Mouse (Mus musculus): ENCODE data around the gene Nme7.
A peak's percentile ranks its signal among the peaks of the same experiment; 100 is the strongest.

Gene Nme7

DNA sequence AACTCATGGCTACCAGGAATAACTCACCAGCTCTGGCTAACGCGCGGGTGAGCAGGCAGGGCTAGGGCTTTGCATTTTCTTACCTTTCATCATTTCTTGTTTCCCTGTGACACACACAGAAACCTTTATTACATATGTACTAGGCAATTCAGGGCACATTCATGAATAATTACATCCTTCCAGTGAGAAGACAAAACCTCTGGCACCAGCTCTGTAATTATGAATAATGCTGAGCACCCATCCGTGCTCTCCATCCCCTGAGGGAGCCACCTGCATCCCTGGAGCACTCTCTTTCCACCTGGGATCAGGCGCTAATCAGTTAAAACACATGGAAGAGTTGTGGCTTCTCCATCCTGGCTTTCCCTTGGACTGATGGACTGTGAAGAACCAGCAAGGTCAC is at the start of gene Nme7:
TSS of gene Nme7 (plus strand) at position 301 of the 400 bp plus-strand sequence.
- DNase-seq, result no peak

DNA sequence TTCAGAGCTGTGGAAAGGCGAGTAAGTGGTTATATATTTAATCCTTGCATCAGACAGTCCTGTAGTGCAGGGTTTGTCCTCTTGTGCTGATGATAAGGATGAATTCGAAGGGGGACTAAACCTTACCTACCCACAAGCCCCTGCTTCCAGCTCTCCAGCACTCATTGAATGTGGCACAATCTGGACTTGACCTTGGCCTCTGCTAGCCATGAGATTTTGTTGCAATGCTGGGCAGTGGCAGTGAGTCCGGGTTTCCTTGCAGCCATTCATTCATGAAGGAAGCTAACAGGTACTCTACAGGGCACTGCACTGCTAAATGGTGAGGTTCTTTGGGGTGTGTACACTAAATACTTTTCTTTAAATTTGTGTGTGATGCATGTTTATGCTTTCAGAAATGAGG is 49.1 kb upstream of the Nme7 start:
- DNase-seq, result no peak

GRCm38 (mm10) chr1:164260171-164261028 is 43.5 kb upstream of the Nme7 start:
- no peak for DNase-seq

DNA sequence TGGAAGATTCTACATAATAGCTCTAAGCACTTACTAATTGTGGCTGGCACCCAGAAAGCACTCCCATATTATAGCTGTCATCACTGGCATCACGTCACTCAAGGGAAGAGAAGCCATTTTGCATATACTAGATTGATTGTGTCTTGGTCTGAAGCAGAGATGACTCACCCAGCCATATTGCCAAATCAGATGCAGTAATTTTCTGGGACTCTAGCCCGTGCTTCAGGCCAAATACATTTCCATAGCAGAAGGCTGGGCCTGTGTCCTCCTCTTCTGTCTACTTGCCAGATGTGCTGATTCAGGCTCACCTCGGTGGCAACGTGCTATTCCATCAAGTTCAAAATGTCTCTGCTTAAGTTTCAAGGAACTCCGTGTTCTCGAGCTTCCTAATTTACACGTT is 42.4 kb upstream of the Nme7 start:
- DNase-seq, result no peak

DNA sequence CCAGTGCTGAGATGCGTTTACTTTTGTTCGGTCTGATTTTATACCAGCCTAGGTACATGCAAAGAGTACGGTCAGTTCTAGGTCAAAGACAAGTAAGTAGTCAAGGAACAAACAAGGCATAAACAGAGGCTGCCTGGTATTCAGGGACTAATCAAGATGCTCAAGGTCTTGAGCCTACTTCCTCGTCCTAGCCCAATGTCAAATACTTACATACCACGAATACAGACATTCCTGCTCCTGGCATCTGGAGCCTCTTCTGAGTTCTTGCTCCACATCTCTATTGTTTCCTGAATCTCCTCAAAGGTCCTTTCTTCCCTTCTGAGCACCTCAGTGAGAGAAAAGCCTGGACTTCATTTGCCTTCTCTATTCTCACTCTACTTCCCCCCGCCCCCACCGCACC is 33.0 kb upstream of the Nme7 start:
- no peak for DNase-seq

- DNase-seq, result no peak
Measured at GRCm38 (mm10) chr1:164273659-164274058, 30.3 kb upstream of the Nme7 start.

DNA sequence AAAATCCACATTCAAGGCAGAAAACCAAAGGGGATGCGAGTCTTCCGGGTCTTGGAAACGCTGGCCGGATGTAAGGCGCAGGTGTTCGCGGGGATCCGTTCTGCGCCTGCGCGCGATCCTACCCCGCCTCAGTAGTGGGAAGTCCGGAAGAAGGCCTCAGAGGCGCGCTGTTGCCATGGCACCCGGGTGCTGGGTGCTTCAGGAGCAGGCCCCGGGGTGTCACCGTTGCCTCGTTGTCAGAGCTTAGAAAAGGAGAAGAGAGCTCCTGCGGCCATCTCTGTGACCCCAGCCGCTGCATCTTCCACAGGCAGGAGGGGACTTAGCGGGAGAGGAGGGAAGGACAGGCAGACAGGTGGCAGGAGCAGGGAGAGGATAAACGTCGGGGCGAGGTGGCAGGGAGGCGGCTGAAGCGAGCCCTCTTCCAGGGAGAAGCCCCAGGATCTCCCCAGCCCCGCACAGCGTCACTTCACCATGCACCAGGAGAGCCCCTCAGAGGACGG is 28.4 kb upstream of the Nme7 start, which contains the start of gene Ccdc181:
TSS of gene Ccdc181 (plus strand) at position 131 of the 500 bp plus-strand sequence.
- DNase-seq, result peak; percentile 93 to 96

GRCm38 (mm10) chr1:164276552-164276951 is 27.4 kb upstream of the Nme7 start:
- no peak for DNase-seq

DNA sequence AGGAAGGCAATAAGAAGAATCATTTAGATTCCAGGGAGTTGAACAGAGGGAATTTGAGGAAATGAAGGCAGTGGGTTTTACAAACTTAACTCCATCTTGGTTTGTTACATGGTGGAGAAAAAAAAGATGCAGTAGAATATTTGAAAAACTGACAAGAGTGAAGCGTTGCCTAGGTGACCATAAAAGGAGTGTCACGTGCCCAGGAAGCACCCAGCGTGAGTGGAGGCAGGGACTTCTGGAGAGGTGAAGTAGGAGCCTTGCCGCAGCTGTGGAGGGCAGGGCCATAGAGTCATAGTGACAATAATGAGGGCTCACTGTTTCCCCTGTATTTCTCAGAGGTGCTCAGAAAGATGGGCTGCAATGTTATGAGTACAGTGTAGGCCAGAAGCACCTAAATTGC is 24.6 kb upstream of the Nme7 start:
- no peak for DNase-seq

DNA sequence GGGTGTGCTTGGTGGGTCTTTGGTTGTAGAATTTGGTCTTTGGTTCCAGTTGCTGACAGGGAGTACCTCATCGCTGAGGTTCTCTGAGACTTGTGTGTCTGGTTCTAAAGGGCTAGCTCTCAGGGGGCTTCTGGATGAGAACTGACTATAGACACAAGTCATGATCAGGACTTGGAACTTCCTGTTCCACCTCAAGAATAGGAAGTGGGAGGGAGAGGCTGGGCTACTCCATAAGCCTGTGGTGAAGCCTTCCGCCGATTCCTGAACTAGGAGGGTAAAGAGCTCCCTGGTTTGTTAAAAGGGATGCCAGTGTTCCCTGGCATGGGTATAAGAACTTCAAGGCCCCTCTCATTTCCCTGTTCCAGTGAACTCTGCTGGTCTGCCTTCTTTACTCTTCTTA is 19.9 kb upstream of the Nme7 start:
- DNase-seq, result no peak

DNA sequence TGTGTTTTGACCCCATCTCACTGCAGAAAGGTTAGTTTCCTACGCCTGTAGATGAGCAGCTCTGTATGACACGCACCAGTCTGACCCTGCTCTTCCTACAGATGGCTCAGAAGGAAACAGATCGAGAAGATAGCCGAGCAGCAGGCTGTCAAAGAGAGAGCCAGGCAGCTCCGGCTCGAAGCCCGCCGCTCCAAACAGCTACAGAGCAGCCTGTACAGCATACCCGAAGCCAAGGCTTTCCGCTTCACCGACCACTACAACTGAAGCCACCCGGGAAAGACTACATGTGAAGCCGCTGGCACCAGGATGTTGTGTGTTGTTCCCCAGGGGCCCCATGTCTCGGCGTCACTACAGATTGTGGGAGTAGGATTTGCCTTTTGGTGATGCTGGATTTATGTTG is 16.5 kb upstream of the Nme7 start:
- peak; percentile 69 to 71 for DNase-seq

GRCm38 (mm10) chr1:164292040-164292439 is 11.9 kb upstream of the Nme7 start:
- no peak for DNase-seq

DNA sequence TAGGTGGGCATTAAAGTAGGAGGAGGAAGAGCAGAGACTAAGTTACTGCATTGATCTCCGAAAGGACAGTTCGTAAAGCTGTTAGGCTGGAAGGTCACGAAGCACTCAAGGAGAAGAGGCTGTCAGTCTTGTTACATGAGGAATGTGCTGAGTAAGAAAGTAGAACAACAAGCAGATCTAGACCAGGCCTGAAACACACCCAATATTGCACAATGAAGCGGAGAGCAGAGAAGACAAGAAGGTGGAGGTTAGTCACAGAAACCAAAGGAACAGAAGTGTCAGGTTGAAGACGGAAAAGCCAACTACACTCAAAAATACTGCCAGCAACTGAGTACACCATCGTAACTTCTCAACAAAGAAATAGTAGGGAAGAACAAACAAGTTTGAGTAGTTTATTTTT is 9.8 kb upstream of the Nme7 start:
- DNase-seq, result no peak

- DNase-seq, result no peak
Measured at GRCm38 (mm10) chr1:164296473-164296872, 7.4 kb upstream of the Nme7 start.

- DNase-seq, result no peak
Measured at GRCm38 (mm10) chr1:164301949-164302348, 2.0 kb upstream of the Nme7 start.

DNA sequence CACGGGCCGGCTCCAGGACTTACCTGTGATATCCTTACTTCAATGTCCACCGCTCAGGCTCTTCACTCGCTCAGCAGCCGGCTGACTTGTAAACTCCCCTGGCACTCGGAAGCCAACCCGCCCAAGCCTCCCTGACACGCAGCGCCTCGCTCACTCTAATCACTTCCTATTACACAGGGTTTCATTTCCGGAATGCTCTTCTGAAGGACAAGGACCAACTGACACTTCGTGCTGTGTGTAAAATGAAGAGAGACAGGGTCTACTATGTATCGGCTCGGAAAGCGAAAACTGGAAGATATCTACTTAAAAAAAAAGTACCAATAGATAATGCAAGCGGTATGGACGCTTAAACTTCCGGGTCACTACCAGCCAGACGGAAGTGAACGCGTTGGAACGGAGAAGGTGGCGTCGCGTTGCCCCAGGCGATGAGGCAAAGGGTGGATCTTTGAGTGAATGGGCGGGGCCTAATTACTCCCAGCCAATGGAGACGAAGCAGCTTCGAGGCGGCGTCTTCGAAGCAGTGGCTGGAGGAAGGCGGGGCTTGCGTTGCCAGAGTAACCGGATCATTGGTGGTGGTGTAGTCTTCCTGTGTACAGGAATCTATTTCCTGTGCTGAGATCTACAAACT is 3.3 kb downstream of the Nme7 start, which contains the start of gene Blzf1:
TSS of gene Blzf1 (minus strand) at position 366 of the 628 bp plus-strand sequence.
- peak; percentile 95 to 96 for DNase-seq

DNA sequence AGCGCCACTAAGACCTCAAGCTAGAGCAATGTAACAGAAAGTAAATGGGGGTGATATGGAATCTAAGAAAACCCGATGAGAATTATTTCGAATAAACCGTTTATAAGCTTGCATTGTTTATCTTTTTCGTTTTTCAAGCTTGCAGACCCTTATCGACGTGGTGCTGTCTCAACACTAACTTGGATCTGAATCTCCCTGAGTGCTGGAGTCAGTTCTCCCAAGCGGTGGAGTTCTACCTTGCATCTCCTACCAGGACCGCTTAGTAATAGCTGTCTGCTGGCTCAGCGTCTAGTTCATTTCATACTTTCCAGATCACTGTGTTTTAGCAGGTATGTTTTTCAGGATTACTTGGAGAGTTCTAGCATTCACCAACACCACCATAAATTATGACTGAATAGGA is 4.0 kb downstream of the Nme7 start:
- no peak for DNase-seq

GRCm38 (mm10) chr1:164314085-164314484 is 10.2 kb downstream of the Nme7 start:
- no peak for DNase-seq

GRCm38 (mm10) chr1:164315266-164315665 is 11.3 kb downstream of the Nme7 start:
- peak; percentile 33 to 46 for DNase-seq

- DNase-seq, result peak; percentile 77 to 87
Measured at GRCm38 (mm10) chr1:164316697-164317096, 12.8 kb downstream of the Nme7 start.

- no peak for DNase-seq
Measured at GRCm38 (mm10) chr1:164317261-164317660, 13.3 kb downstream of the Nme7 start.

GRCm38 (mm10) chr1:164318474-164318873 is 14.6 kb downstream of the Nme7 start:
- DNase-seq, result no peak

DNA sequence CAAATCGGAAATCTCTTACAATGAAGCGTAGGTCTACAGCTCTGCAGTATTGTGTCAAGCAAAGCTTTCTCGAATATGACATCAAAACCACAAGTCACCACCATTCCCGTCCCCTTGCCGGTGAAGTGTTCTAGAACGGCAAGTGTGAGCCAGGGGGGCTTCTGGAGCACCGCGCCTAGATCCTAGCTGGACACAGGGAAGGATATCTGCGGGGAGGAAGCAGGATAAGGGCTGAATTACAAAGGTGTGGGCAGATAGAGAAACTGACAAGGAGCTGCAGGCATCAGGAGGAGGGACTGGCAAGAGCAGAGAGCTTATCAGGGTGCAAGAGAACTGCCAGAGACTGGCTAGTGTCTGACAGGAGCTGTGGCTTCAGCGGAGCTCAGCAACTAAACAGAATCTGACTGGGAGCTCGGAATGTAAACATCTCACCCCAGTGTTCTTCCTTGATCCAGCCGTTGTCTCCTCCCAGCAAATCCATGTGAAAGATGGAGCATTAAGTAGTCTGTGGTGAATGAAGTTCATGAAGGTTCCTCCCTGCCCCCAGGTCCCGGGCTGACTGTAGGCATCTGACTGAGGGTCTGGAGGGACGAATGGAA is 15.7 kb downstream of the Nme7 start:
- no peak for DNase-seq

GRCm38 (mm10) chr1:164320731-164321130 is 16.8 kb downstream of the Nme7 start:
- no peak for DNase-seq
